Mouse (Mus musculus): Measurements from ENCODE around the gene Map3k13.
"Not testable (repeated sequence)": the region's sequence is repeated elsewhere in the genome, so short reads cannot be mapped to it uniquely, and the experiment has no call there.

Map3k13 gene

DNA sequence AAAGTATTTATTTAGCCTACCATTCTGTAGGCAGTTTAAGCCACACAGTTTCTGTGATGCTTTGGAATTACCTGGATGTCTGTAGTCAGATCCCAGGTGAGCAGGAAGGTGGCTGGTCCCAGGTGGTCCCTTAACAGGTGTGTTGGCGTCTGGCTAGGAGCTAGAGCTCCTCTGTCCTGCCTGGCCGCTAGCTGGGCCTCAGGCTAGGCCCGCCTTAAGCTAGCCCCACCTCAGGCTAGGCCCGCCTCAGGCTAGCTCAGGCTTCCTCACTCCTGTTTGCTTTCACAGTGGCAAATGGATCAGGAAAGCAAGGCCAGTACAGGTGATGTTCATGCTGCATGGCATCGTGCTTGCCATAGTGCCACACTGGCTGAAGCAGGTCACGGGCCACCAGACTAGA is 112.8 kb downstream of the Map3k13 start:
- DNase-seq (ENCODE audit: low spot score in 2 of 2): no peak

DNA sequence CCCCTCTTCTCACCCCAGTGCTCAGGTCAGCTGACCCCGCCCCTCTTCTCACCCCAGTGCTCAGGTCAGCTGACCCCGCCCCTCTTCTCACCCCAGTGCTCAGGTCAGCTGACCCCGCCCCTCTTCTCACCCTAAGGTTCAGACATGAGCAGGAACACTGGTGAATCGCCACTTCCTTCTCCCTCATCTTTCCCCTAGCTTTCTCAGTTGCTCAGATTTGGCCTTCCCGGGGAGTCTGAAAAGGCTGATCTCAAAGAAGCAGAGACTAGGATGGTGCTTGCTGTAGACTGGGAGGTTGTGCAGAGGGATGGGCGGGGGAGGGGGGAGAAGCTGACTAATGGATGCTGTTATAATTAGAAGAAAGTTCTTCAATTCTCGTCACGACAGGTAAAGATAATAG is 114.8 kb downstream of the Map3k13 start:
- not testable (repeated sequence) for DNase-seq (ENCODE audit: low spot score in 2 of 2)

DNA sequence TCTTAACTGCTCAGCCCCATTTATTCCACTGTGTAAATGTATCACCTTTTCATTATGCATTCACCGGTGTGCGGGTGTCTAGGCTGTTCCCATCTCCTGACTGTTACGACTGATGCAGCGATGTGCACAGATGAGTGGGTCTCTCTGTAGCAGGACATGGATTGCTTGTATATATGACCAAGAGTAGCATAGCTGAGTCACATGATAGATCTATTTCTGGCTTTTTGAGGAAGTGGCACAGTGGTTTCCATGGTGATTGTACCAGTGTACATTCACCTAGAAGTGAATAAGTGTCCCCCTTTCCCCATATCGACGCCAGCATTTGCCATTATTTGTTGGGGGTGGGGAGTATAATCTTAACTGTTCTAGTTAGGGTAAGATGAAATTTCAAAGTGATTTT is 119.2 kb downstream of the Map3k13 start:
- no peak for DNase-seq (ENCODE audit: low spot score in 2 of 2)

DNA sequence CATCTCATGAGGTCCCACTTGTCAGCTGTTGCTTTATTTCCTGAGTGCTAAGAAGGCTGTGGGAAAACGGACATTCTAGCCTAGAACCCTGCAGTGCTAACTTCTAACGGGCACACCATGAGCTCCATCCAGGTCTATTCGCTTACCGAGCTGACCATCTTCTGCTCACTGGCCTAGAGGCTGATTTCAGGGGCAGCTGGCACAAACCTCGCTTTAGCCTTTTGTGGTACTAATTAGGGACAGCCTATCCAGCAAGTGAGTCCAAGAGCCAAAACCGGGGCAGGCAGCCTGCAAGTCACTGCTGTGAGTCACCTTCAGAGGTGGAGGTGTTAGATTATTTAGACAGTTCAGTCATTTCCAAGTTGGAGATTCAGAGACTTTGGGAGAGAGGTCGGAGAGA is 122.5 kb downstream of the Map3k13 start:
- no peak for DNase-seq (ENCODE audit: low spot score in 2 of 2)

- DNase-seq (ENCODE audit: low spot score in 2 of 2): no peak
Measured at GRCm38 (mm10) chr16:21928471-21928870, 134.3 kb downstream of the Map3k13 start.

- peak; percentile 82 to 88 for DNase-seq (ENCODE audit: low spot score in 2 of 2)
Measured at GRCm38 (mm10) chr16:21946761-21947715, 152.9 kb downstream of the Map3k13 start, which contains the start of gene Tmem41a. Gene Tmem41a (minus strand): TSS chr16:21947552.

DNA sequence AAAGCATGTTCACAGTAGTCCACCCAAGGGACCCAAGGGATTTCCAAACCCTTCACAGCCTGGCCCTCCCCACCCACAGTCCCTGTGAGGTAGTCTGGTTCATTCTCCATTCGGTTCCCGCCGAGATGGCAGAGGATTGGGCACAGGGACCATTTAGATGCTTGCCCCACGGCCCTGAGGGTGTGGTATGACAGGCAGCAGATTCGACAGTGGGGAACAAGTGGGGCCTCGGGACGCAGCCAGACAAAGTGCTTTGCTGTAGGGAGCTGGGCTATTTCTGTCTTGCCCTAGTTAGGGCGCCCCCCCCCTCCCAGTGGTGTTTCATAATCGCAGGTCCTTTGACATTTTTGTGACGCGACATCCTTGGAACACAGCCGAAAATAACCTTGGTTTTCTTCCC is 161.4 kb downstream of the Map3k13 start:
- no peak for DNase-seq (ENCODE audit: low spot score in 2 of 2)

GRCm38 (mm10) chr16:21965576-21965975 is 171.4 kb downstream of the Map3k13 start:
- DNase-seq (ENCODE audit: low spot score in 2 of 2): no peak

DNA sequence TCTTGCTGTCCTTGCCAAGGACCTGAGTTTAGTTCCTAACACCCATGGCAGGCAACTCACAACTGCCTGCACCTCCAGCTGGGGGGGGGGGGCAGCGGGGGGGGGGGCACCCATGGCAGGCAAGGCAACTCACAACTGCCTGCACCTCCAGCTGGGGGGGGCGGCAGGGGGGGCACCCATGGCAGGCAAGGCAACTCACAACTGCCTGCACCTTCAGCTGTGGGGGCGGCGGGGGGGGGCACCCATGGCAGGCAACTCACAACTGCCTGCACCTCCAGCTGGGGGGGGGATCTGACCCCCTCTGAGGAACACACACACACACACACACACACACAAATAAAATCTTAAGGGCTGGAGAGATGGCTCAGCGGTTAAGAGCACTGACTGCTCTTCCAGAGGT is 175.7 kb downstream of the Map3k13 start:
- DNase-seq (ENCODE audit: low spot score in 2 of 2): no peak

- DNase-seq (ENCODE audit: low spot score in 2 of 2): no peak
Measured at GRCm38 (mm10) chr16:21970536-21970935, 176.4 kb downstream of the Map3k13 start.

DNA sequence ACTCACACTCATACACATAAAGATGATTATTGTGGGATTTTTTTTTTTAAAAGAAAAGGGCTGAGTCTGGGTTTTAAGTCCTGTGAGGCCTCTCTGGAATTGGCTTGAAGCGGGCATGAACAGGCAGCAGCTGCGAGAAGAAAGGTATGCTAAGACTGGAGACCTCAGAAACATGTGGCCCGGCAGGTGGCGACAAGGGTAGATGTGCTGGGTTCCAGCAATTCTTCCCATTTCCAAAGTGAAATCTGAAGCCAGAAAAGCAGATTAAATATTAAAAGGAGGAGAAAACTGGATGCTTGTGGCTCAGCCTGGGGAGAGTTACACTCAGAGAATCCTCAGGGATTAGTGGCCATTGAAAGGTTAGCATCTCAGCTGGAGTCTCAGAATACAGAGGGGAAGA is 177.3 kb downstream of the Map3k13 start:
- no peak for DNase-seq (ENCODE audit: low spot score in 2 of 2)

GRCm38 (mm10) chr16:21976203-21976602 is 182.1 kb downstream of the Map3k13 start:
- DNase-seq (ENCODE audit: low spot score in 2 of 2): no peak

DNA sequence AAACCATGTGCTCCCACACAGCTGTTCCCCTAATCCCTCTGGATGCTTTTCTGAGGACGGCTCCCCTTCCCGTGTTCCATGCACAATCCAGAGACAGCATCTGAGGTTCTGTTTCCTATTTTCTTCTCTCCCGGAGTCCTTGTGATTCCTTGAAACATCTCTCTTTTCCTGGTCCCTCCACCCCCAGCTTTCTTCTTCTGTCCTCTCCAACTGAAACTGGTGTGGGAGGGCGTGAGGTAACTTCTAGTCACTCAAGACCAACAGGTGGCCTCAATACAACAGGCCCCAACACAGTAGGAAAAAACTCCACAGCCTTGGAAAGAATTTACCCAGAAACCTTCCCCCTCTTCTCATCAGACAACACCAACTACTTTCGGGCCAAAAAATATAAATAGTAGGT is 183.2 kb downstream of the Map3k13 start:
- DNase-seq (ENCODE audit: low spot score in 2 of 2): no peak

Measured in urinary bladder, adult 18-20 months (tissue).